Mouse (Mus musculus): ENCODE data around the gene Tmsb4x.

Tmsb4x gene

GRCm38 (mm10) chrX:167179961-167180642 is 29.0 kb downstream of the Tmsb4x start:
- DNase-seq (ENCODE audit: low spot score) = no peak

- DNase-seq (ENCODE audit: low spot score) = no peak
Observed at GRCm38 (mm10) chrX:167179549-167179948, 29.6 kb downstream of the Tmsb4x start.

- DNase-seq (ENCODE audit: low spot score) = no peak
Observed at GRCm38 (mm10) chrX:167175319-167175718, 33.8 kb downstream of the Tmsb4x start.

GRCm38 (mm10) chrX:167174311-167174710 is 34.8 kb downstream of the Tmsb4x start:
- DNase-seq (ENCODE audit: low spot score) = no peak

GRCm38 (mm10) chrX:167172256-167172655 is 36.9 kb downstream of the Tmsb4x start:
- DNase-seq (ENCODE audit: low spot score) = no peak

- DNase-seq (ENCODE audit: low spot score) = no peak
Observed at GRCm38 (mm10) chrX:167171281-167171680, 37.8 kb downstream of the Tmsb4x start.

GRCm38 (mm10) chrX:167167282-167167681 is 41.8 kb downstream of the Tmsb4x start:
- DNase-seq (ENCODE audit: low spot score) = no peak

GRCm38 (mm10) chrX:167166051-167166450 is 43.1 kb downstream of the Tmsb4x start:
- no peak for DNase-seq (ENCODE audit: low spot score)

- no peak for DNase-seq (ENCODE audit: low spot score)
Observed at GRCm38 (mm10) chrX:167157691-167158090, 51.4 kb downstream of the Tmsb4x start.

All from ovary, postnatal 14 days (tissue).